Mouse (Mus musculus) brown adipose tissue, adult 24 weeks (tissue): Measurements from ENCODE around the gene Pou3f3. TPM values are rescaled to one million over a fixed set of nuclear protein-coding genes. Genes with fewer than 3 reads are reported as not detected.
A peak's percentile ranks its signal among the peaks of the same experiment; 100 is the strongest.

Source experiments
- H3K27ac ChIP-seq: fragments of 200-500 bp; replicated peaks from 2 replicates; pipeline ENCODE4 v1.5.1; 2012; ENCODE audit warnings: low read depth, mild to moderate bottlenecking, low read length
- H3K4me1 ChIP-seq: fragments of 200-500 bp; 2 replicates; pipeline ENCODE4 v1.6.1; 2012; ENCODE audit warnings: low read length, mixed read lengths; ENCODE audit not compliant: control insufficient read depth, insufficient read depth, insufficient read length
- H3K4me3 ChIP-seq: fragments of 200-500 bp; 2 replicates; pipeline ENCODE4 v1.5.1; 2012; ENCODE audit warnings: low read depth, mild to moderate bottlenecking, low read length, moderate library complexity; ENCODE audit not compliant: insufficient read depth
- polyA plus RNA-seq: library from polyadenylated mRNA; stranded (reverse); fragments of >200 nt; gene quantifications from 2 replicates; pipeline ENCODE4 v1.2.4, GENCODE M21; 2012; ENCODE audit not compliant: missing spikeins, insufficient read depth, insufficient read length

The Pou3f3 gene
- polyA plus RNA-seq, 1 experiment, result not detected

- no peak overlapping the region for H3K4me3 ChIP-seq
- H3K27ac ChIP-seq, result no peak overlapping the region
- H3K4me1 ChIP-seq, result 0 out of 2 replicates have a peak, but pooled peaks cover 7% of the 10 kb centered on the region
Observed at GRCm38 (mm10) chr1:42712311-42712690, 16.7 kb downstream of the Pou3f3 start.

- Histone ChIP-seq H3K4me1 (0 out of 2 replicates have a peak, but pooled peaks cover 7% of the 10 kb centered on the region), H3K4me3 (peak overlapping the region; percentile 49), H3K27ac (no peak overlapping the region)
Observed at GRCm38 (mm10) chr1:42713104-42713932, 17.8 kb downstream of the Pou3f3 start.

DNA sequence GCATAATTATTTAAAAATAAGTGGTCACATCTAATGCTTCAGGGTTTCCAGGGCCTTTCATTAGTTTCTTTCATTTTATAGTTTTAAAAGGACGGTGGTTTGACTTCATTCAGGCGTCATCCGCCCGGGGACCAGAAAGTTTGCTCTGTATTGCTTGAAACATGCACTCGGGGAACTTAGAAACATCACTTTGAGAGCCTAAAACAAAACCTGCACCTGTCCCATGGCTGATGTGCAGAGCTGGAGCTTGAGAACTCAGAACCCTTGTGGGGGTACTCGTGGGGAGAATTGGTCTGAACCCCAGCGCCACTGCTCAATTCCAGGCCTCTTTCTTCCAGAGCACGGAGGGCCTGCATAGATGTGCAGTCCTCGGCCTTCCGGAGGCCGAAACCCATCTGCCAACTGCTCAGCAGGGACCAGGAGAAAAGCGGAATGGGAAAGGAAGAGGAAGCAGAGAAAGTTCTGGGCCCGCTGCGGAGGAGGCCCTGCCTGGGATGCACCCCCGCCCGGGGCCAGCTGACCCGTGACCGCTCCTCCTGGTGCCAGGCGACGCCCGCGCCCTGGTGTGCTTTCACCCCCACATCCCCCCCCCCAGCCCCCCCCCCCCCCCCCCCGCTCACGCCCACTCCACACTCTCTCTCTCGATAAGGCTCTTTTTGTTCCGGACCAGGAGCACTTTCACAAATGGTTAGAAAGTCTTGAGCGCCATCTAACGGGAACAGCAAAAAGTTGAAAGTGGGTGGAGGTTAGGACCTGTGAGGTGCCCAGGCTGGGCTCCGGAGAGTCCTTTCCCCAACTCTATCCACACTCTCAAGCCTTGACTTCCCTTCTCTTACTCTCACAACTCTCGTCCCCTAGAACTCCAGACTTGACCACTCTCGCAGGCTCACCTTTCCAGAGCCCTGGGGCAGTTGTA is 18.7 kb downstream of the Pou3f3 start:
- H3K4me3 ChIP-seq, result peak overlapping the region; percentile 49
- H3K27ac ChIP-seq, result no peak overlapping the region
- H3K4me1 ChIP-seq, result 0 out of 2 replicates have a peak, but pooled peaks cover 7% of the 10 kb centered on the region

- H3K4me1 ChIP-seq, result 0 out of 2 replicates have a peak, but pooled peaks cover 3% of the 10 kb centered on the region
- H3K4me3 ChIP-seq, result no peak overlapping the region
- H3K27ac ChIP-seq, result no peak overlapping the region
Observed at GRCm38 (mm10) chr1:42718549-42718948, 23.0 kb downstream of the Pou3f3 start.

DNA sequence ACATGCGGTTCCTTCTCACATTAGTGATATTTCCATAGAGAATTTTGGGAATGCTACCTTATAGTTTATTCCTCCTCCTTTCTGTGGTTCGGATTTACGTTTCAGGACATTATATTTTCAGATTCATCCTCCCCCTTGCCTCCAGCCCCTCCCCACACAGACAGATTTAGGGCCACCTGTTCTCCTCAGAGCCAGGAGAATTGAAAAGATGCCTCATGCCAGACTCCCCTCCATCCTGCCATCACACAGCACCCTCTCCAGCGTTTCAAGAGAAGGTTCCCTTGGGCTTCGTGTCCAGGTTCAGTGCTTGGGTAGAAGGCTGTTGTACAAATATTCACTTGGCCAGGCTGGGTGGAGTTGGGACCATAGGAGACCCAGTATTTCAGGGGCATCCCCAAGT is 25.8 kb downstream of the Pou3f3 start:
- H3K27ac ChIP-seq, result no peak overlapping the region
- no peak overlapping the region for H3K4me3 ChIP-seq
- H3K4me1 ChIP-seq, result no peaks in the 10 kb centered on the region

DNA sequence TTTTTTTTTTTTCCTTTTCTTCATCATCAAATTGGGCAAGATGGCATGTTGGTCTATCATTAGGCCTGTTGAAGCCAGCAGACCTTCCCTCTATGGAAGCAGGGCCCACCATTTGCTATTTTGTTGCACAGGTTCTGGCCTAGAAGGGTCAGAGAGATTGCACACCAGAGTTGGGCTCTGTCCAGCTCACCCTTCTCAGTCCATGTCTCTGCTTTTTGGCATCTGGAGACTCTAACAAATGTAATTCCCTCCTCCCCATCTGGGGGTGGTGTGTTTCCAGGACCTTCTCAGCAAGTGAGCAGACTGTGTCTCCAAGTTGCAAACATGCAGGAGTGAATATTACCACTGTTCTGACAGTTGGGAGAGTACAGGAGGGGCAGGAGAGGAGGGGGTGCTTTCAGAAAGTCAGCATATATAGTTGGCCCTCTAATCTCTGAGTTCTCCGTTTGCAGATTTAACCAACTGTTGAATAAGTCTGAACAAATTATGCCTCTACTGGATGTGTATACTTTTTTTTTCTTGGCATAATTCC is 28.3 kb downstream of the Pou3f3 start:
- Histone ChIP-seq H3K4me1 (no peaks in the 10 kb centered on the region), H3K27ac (no peak overlapping the region), H3K4me3 (no peak overlapping the region)

DNA sequence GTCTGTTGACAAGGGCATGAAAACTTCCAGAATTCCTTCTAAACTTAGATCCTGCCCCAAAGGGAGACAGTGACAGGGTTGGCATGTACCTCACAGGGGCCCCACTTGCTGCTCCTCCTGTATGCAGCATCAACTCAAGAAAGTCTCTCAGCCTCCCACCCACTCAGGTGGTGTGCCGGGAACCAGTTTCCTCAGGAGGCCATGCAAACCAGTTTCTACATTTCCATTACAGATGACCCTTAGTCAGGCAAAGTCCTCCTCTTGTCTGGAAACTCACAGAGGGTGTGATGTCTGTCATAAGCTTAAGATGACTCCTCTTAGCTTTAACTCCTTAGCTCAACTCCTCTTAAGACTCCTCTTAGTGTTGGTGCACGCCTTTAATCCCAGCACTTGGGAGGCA is 29.3 kb downstream of the Pou3f3 start:
- no peak overlapping the region for H3K27ac ChIP-seq
- H3K4me1 ChIP-seq, result no peaks in the 10 kb centered on the region
- H3K4me3 ChIP-seq, result no peak overlapping the region

GRCm38 (mm10) chr1:42727161-42727560 is 31.6 kb downstream of the Pou3f3 start:
- Histone ChIP-seq H3K4me1 (no peaks in the 10 kb centered on the region), H3K4me3 (no peak overlapping the region), H3K27ac (no peak overlapping the region)

- no peak overlapping the region for H3K4me3 ChIP-seq
- no peaks in the 10 kb centered on the region for H3K4me1 ChIP-seq
- no peak overlapping the region for H3K27ac ChIP-seq
Observed at GRCm38 (mm10) chr1:42727676-42728075, 32.1 kb downstream of the Pou3f3 start.

GRCm38 (mm10) chr1:42741383-42742241 is 46.0 kb downstream of the Pou3f3 start:
- no peak overlapping the region for H3K4me3 ChIP-seq
- no peak overlapping the region for H3K27ac ChIP-seq
- no peaks in the 10 kb centered on the region for H3K4me1 ChIP-seq

- Histone ChIP-seq H3K27ac (no peak overlapping the region), H3K4me3 (no peak overlapping the region), H3K4me1 (no peaks in the 10 kb centered on the region)
Observed at GRCm38 (mm10) chr1:42742242-42742560, 46.6 kb downstream of the Pou3f3 start.

GRCm38 (mm10) chr1:42745047-42745446 is 49.5 kb downstream of the Pou3f3 start:
- Histone ChIP-seq H3K4me1 (no peaks in the 10 kb centered on the region), H3K27ac (no peak overlapping the region), H3K4me3 (no peak overlapping the region)

GRCm38 (mm10) chr1:42749536-42750292 is 54.1 kb downstream of the Pou3f3 start:
- no peak overlapping the region for H3K4me3 ChIP-seq
- no peak overlapping the region for H3K27ac ChIP-seq
- no peaks in the 10 kb centered on the region for H3K4me1 ChIP-seq
